Mouse (Mus musculus) testis, adult 2 months (tissue): Measurements from ENCODE around the gene Btbd7. TPM values are rescaled to one million over a fixed set of nuclear protein-coding genes. Genes with fewer than 3 reads are reported as not detected.

Experiments used
- H3K27ac ChIP-seq: fragments of 200-500 bp; 2 replicates; pipeline ENCODE4 v1.5.1; 2012; ENCODE audit warnings: low read depth, low read length; ENCODE audit not compliant: control insufficient read depth, insufficient read depth
- H3K27me3 ChIP-seq: fragments of 200-500 bp; 2 replicates; pipeline ENCODE4 v1.6.1; 2012; ENCODE audit warnings: mild to moderate bottlenecking, low read length, moderate library complexity; ENCODE audit not compliant: control insufficient read depth, insufficient read depth
- H3K36me3 ChIP-seq: fragments of 200-500 bp; 2 replicates; pipeline ENCODE4 v1.6.1; 2012; ENCODE audit warnings: mild to moderate bottlenecking, low read length; ENCODE audit not compliant: control insufficient read depth, insufficient read depth
- H3K4me1 ChIP-seq: fragments of 200-500 bp; 2 replicates; pipeline ENCODE4 v1.6.1; 2012; ENCODE audit warnings: low read length; ENCODE audit not compliant: control insufficient read depth, insufficient read depth
- H3K4me3 ChIP-seq: fragments of 200-500 bp; 2 replicates; pipeline ENCODE4 v1.5.1; 2012; ENCODE audit warnings: low read depth, mild to moderate bottlenecking, low read length, moderate library complexity, mixed read lengths; ENCODE audit not compliant: control insufficient read depth
- CTCF ChIP-seq: fragments of 200-500 bp; IDR thresholded peaks from 2 replicates; pipeline ENCODE4 v1.5.1; 2012; ENCODE audit warnings: low read depth, mild to moderate bottlenecking, inconsistent platforms, low read length, moderate library complexity; ENCODE audit not compliant: control insufficient read depth, insufficient read depth, insufficient replicate concordance
- POLR2A ChIP-seq: fragments of 200-500 bp; IDR thresholded peaks from 2 replicates; pipeline ENCODE4 v1.6.1; 2012; ENCODE audit warnings: low read depth, mild to moderate bottlenecking, inconsistent platforms, low read length, moderate library complexity; ENCODE audit not compliant: control insufficient read depth
- polyA plus RNA-seq: library from polyadenylated mRNA; depleted of rRNA; stranded (reverse); fragments of >200 nt; gene quantifications from 2 replicates; pipeline ENCODE4 v1.2.3, GENCODE M21; 2012

Gene Btbd7
- polyA plus RNA-seq, 1 experiment, result 21.9 TPM

DNA sequence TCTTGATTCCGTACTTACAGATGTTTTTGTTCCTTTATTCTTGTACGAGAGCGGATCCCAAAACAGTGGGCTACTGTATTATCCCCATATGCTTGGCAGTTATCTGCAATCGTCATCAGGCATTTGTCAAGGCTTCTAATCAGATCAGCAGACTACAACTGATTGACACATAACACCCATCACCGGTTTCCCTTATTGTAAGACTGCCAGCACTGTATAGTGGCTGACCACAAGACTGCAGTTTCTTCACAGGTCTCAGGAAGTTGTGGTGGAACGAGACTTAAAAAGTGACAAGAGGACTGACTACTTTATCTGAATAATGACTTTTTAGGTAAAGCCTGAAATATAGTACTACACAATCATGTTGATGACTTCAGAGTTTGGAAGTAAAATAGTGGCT is 133.4 kb downstream of the Btbd7 start:
- no peaks in the 10 kb centered on the region for H3K36me3 ChIP-seq
- TF ChIP-seq POLR2A, result no peak
- no peak for TF ChIP-seq CTCF

DNA sequence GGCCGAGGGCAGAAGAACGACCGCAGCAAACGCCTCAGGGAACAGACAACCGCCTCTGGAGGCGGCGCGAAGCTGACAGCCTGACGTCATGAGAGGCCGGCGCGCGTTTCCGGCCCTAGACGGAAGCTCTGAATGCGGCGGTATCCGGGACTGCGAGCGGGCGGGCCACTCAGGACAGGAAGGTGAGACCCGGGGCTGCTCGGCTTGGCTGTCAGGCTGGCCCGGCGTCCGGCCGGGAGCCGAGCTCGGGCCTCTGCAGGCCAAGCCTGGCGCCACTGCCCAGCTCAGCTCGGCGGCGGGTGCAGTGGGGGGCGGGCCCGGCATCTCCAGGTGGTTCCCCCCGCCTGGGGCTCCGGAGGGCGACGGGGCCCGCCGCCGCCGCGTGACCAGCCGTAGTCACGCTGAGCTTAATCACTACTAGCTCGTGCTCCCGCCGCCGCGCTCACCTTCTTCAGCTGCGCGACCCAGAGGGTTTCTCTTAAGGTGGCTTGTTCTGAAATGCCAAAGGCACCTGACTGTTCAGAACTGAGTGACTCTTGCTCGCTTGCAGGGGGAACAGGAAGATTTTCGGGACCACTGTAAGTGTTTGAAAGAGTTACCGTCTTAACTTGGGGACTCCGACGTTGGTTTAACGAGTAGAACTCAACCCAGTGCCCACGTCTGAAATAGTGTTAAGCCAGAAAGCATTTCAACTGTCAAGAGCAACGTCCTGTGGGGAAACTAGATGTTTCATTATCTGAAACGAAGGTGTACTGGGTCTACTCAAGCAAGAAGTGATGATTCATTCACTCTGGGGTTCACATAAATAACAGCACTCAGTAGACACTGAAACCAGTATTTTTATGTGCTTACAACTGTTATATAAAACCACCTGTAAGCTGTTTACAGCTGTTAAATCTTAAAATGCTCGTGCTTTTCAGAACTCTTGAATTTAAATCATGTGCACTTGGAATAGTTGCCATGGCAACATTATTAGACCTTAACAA is 134.4 kb downstream of the Btbd7 start, which contains the start of the genes Moap1 and Tmem251:
Gene Moap1 (minus strand): TSS at position 73 of the 986 bp plus-strand sequence.
Gene Tmem251 (plus strand): TSS at position 174 of the 986 bp plus-strand sequence.
- Histone ChIP-seq H3K27ac (peak within 1 kb of the TSS; percentile 96), H3K4me1 (peaks cover 7% of the 10 kb centered on the region; the same call in 1 of the 2 replicates), H3K4me3 (peak within 1 kb of the TSS; percentile 94), H3K36me3 (no peaks in the 10 kb centered on the region), H3K27me3 (no peaks in the 10 kb centered on the region)
- no peak for TF ChIP-seq CTCF
- TF ChIP-seq POLR2A, result peak; percentile 93

More for the DNA sequence above, 133.4 kb downstream of the Btbd7 start:
- Histone ChIP-seq H3K4me3 (peak overlapping the region; percentile 44), H3K4me1 (peaks cover 7% of the 10 kb centered on the region; the same call in 1 of the 2 replicates), H3K27me3 (no peaks in the 10 kb centered on the region), H3K27ac (no peak overlapping the region; the same call in 1 of the 2 replicates)

DNA sequence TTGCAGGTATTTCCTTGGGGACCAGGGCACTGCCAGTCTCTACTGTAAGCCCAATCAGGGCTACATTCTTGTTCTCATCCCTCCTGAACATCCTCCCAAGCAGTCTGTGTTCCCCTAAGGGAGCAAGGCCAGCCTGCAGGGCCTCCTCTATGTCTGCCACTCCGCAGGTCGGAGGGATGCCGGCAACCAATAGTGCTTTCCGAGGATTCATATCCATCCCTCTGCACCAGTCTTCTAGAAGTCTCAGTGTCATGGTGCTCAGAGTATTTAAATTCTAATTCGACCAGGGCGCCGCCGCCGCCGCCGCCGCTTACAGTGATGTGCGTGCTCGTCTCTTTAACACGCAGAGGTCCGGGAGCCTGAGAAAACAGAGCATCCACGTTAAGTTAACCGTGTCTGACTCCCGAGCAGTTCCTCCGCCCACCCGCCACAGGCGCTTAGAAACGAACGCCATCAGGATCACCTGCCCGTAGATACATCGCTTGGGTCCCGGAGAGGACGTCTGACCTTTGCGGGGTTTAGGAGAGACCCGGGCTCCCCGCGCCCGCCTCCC is 135.2 kb downstream of the Btbd7 start:
- H3K4me3 ChIP-seq, result peak overlapping the region; percentile 94
- H3K4me1 ChIP-seq, result peaks cover 7% of the 10 kb centered on the region; the same call in 1 of the 2 replicates
- H3K27me3 ChIP-seq, result no peaks in the 10 kb centered on the region
- H3K36me3 ChIP-seq, result no peaks in the 10 kb centered on the region
- TF ChIP-seq CTCF, result no peak
- TF ChIP-seq POLR2A, result no peak
- H3K27ac ChIP-seq, result peak overlapping the region; percentile 96

DNA sequence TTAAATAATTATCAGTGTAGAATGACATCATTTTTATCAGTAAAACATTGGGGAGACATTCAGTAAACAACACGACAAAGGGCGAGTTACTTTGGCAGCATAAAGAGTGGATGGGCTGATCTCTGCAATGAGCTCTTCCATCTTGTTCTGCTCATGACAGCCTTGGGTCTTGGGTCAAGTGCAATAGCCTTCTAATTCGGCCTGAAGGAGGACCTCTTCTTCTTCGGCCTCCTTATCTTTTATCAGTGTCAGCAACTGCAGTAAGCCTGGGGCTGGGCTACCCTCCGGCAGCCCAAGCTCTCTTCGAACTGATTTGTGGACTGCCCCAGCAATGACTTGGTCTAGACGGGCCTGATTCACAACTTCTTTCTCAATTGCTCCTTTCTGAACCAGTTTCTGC is 136.2 kb downstream of the Btbd7 start:
- H3K4me3 ChIP-seq, result peak overlapping the region; percentile 46
- no peak overlapping the region for H3K27ac ChIP-seq

DNA sequence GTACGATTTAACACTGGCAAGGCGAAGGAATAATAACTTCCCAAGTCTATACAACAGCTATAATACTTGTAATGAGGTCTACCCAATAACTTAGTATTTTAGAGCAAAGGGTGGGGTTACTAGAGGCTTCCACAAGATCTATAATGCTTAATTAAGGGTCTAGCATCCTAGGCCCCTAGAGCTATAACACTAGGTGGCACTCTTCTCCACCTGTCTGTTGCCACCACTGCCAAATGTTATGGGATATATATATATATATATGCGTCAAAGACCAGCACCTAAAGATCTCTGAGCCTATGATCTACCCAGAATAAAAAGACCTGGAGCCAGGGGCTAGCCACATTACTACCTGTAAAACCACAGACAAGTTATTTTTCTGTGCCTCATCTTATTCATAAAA is 138.0 kb downstream of the Btbd7 start:
- TF ChIP-seq CTCF (no peak), POLR2A (no peak)
- no peaks in the 10 kb centered on the region for H3K27me3 ChIP-seq
- no peaks in the 10 kb centered on the region for H3K36me3 ChIP-seq
- no peak overlapping the region for H3K27ac ChIP-seq
- H3K4me3 ChIP-seq, result no peak overlapping the region
- H3K4me1 ChIP-seq, result peaks cover 7% of the 10 kb centered on the region; the same call in 1 of the 2 replicates

More for the DNA sequence above, 136.2 kb downstream of the Btbd7 start:
- no peaks in the 10 kb centered on the region for H3K36me3 ChIP-seq
- H3K27me3 ChIP-seq, result no peaks in the 10 kb centered on the region
- peaks cover 7% of the 10 kb centered on the region; the same call in 1 of the 2 replicates for H3K4me1 ChIP-seq
- no peak for TF ChIP-seq CTCF
- TF ChIP-seq POLR2A, result no peak

DNA sequence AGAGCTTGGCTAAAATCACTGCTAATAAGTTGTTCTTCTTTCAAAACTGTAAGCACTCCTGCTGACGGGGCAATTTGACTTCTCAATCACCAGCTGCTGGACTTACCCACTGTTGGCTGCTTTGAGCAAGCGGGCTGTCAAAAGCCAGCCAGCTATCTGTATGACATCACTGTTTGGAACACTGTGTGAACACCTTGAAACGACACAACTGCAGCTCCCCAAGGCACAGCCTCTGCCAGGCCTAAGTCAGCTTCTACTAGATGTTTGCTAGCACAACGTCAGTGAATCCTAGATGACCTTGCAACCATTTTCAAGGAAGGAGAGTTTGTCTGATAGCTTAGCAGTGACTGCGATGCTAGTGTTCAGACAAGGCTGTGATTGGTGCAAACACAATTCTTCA is 139.2 kb downstream of the Btbd7 start:
- peaks cover 4% of the 10 kb centered on the region; the same call in 1 of the 2 replicates for H3K4me1 ChIP-seq
- TF ChIP-seq POLR2A (no peak), CTCF (no peak)
- no peaks in the 10 kb centered on the region for H3K36me3 ChIP-seq
- H3K27me3 ChIP-seq, result no peaks in the 10 kb centered on the region
- H3K4me3 ChIP-seq, result no peak overlapping the region
- H3K27ac ChIP-seq, result no peak overlapping the region

DNA sequence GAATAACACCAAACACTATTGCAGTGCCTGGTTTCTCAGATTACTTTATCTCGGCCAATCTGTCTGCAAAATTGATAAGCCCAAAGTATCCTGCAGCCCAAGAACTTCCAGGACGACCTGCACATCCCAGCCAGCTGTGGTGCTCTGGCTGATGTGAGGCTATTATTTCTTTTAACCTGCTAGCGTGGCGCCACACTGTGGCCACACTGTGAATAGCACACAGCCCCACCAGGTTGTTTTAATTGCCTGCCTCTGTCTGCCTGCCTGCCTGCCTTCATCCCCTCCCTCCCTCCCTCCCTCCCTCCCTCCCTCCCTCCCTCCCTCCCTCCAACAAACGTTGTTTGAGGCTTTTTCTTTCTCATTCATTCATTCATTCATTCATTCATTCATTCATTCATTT is 144.9 kb downstream of the Btbd7 start:
- no peaks in the 10 kb centered on the region for H3K27me3 ChIP-seq
- TF ChIP-seq POLR2A (no peak), CTCF (peak; percentile 84; the same call in 1 of the 2 replicates)

More for the DNA sequence above, 144.9 kb downstream of the Btbd7 start:
- H3K27ac ChIP-seq, result no peak overlapping the region
- peaks cover 10% of the 10 kb centered on the region for H3K4me1 ChIP-seq
- peak overlapping the region; percentile 18; the same call in 1 of the 2 replicates for H3K4me3 ChIP-seq
- no peaks in the 10 kb centered on the region for H3K36me3 ChIP-seq
